Mouse (Mus musculus) heart, postnatal 0 days (tissue): ENCODE measurements around the gene Otoa. TPM values are rescaled to one million over a fixed set of nuclear protein-coding genes. Genes with fewer than 3 reads are reported as not detected.

Experiments used
- ATAC-seq: fragments of 200-750 bp; cut with Nextera tagmentation; 2 replicates; pipeline ENCODE4 v1.8.0; 2017; ENCODE audit warnings: low read depth, moderate number of reproducible peaks, moderate library complexity; ENCODE audit not compliant: insufficient read depth
- DNase-seq: peaks from one replicate; pipeline ENCODE4 v3.0.0-alpha.2; 2016; ENCODE audit warnings: low spot score
- H3K27ac ChIP-seq: fragments of 300-500 bp; sonication (generic); 2 replicates; pipeline ENCODE4 v1.5.1; 2014; ENCODE audit warnings: low read depth, mild to moderate bottlenecking
- H3K27me3 ChIP-seq: fragments of 300-500 bp; sonication (generic); 2 replicates; pipeline ENCODE4 v1.6.1; 2014; ENCODE audit warnings: low read length, mixed read lengths; ENCODE audit not compliant: control insufficient read depth, insufficient read depth
- H3K36me3 ChIP-seq: fragments of 300-500 bp; sonication (generic); replicated peaks from 2 replicates; pipeline ENCODE4 v1.6.1; 2014; ENCODE audit warnings: low read length, mixed read lengths; ENCODE audit not compliant: control insufficient read depth, insufficient read depth
- H3K4me1 ChIP-seq: fragments of 300-500 bp; sonication (generic); 2 replicates; pipeline ENCODE4 v1.6.1; 2014; ENCODE audit warnings: antibody characterized with exemption; ENCODE audit not compliant: control insufficient read depth, insufficient read depth
- H3K4me2 ChIP-seq: fragments of 300-500 bp; sonication (generic); 2 replicates; pipeline ENCODE4 v1.6.1; 2014; ENCODE audit warnings: low read depth, mild to moderate bottlenecking, low read length, moderate library complexity
- H3K4me3 ChIP-seq: fragments of 300-500 bp; sonication (generic); 2 replicates; pipeline ENCODE4 v1.5.1; 2014; ENCODE audit warnings: low read depth, low read length
- H3K9ac ChIP-seq: fragments of 300-500 bp; sonication (generic); replicated peaks from 2 replicates; pipeline ENCODE4 v1.6.1; 2014; ENCODE audit warnings: low read depth, low read length, mixed read lengths
- H3K9me3 ChIP-seq: fragments of 300-500 bp; sonication (generic); replicated peaks from 2 replicates; pipeline ENCODE4 v1.6.1; 2016; ENCODE audit warnings: low read length; ENCODE audit not compliant: control insufficient read depth
- CTCF ChIP-seq: IDR thresholded peaks from 2 replicates; pipeline ENCODE4 v1.5.1; 2016; ENCODE audit warnings: antibody characterized with exemption, control low read depth, low read depth
- EP300 ChIP-seq: IDR thresholded peaks from 2 replicates; pipeline ENCODE4 v1.6.1; 2016; ENCODE audit warnings: antibody characterized with exemption, low read depth
- WGBS: fragments of 180-500 bp; shearing (Covaris S2); extraction: QIAGEN DNeasy Blood & Tissue Kit; methylation state at CpG from one replicate; pipeline ENCODE4 v1.1.7; 2014; 5-methylcytosine and 5-hydroxymethylcytosine counted together
- polyA plus RNA-seq: library from polyadenylated mRNA; unstranded; fragments of >200 nt; fragmentation: Nextera tagmentation; extraction: Ambion mirVana; gene quantifications from 2 replicates; pipeline ENCODE4 v1.2.1, GENCODE M21; 2015
- total RNA-seq: library from RNA; depleted of rRNA; stranded (reverse); fragments of >200 nt; gene quantifications from 2 replicates; pipeline ENCODE4 v1.2.3, GENCODE M21; 2014; ENCODE audit warnings: low replicate concordance

Gene Otoa
- total and polyA plus RNA-seq, 2 experiments from 2014 or later, result 0.11 to 0.46 TPM

GRCm38 (mm10) chr7:121084840-121085453 is 3.5 kb downstream of the Otoa start:
- H3K36me3 ChIP-seq, result no peaks in the 10 kb centered on the region
- H3K4me2 ChIP-seq, result no peak overlapping the region
- DNase-seq (no peak), ATAC-seq (0 out of 2 replicates have a peak, but pooled peaks have one; percentile 30)
- peaks cover 5% of the 10 kb centered on the region; the same call in 1 of the 2 replicates for H3K4me1 ChIP-seq
- 57% methylated on average over 8 of the region's 8 CpGs for WGBS
- TF ChIP-seq EP300 (no peak), CTCF (no peak)
- peak overlapping the region; percentile 54 for H3K27ac ChIP-seq
- no peaks in the 10 kb centered on the region for H3K27me3 ChIP-seq
- H3K9me3 ChIP-seq, result no peaks in the 10 kb centered on the region
- no peak overlapping the region for H3K9ac ChIP-seq
- no peak overlapping the region for H3K4me3 ChIP-seq

GRCm38 (mm10) chr7:121085500-121085899 is 4.0 kb downstream of the Otoa start:
- no peaks in the 10 kb centered on the region for H3K36me3 ChIP-seq
- H3K9me3 ChIP-seq, result no peaks in the 10 kb centered on the region
- TF ChIP-seq CTCF (no peak), EP300 (no peak)
- no peak overlapping the region for H3K9ac ChIP-seq
- H3K27ac ChIP-seq, result peak overlapping the region; percentile 54
- H3K4me2 ChIP-seq, result no peak overlapping the region
- H3K4me1 ChIP-seq, result peaks cover 5% of the 10 kb centered on the region; the same call in 1 of the 2 replicates
- WGBS, result 6% methylated on average over 4 of the region's 4 CpGs
- peak; percentile 71 for DNase-seq
- peak; percentile 88 for ATAC-seq
- H3K4me3 ChIP-seq, result no peak overlapping the region
- H3K27me3 ChIP-seq, result no peaks in the 10 kb centered on the region

- Histone ChIP-seq H3K9me3 (no peaks in the 10 kb centered on the region), H3K36me3 (no peaks in the 10 kb centered on the region), H3K9ac (no peak overlapping the region), H3K27me3 (no peaks in the 10 kb centered on the region), H3K4me2 (no peak overlapping the region), H3K27ac (no peak overlapping the region), H3K4me1 (peaks cover 5% of the 10 kb centered on the region; the same call in 1 of the 2 replicates), H3K4me3 (no peak overlapping the region)
- ATAC-seq (no peak), DNase-seq (no peak)
- WGBS, result 76% methylated on average over 5 of the region's 5 CpGs
- TF ChIP-seq CTCF, result no peak; the same call in 1 of the 2 replicates
- no peak for TF ChIP-seq EP300
These were observed 7.3 kb downstream of the Otoa start for GRCm38 (mm10) chr7:121088745-121089144.

- no peak for ATAC-seq
- WGBS, result 83% methylated on average over 7 of the region's 7 CpGs
- H3K36me3 ChIP-seq, result no peaks in the 10 kb centered on the region
- no peak for DNase-seq
- H3K4me1 ChIP-seq, result 0 out of 2 replicates have a peak, but pooled peaks cover 5% of the 10 kb centered on the region
- H3K27me3 ChIP-seq, result no peaks in the 10 kb centered on the region
- H3K4me3 ChIP-seq, result no peak overlapping the region
- no peaks in the 10 kb centered on the region for H3K9me3 ChIP-seq
- no peak overlapping the region for H3K9ac ChIP-seq
- no peak for TF ChIP-seq EP300
- H3K27ac ChIP-seq, result no peak overlapping the region
- no peak overlapping the region for H3K4me2 ChIP-seq
These were observed 9.3 kb downstream of the Otoa start for GRCm38 (mm10) chr7:121090748-121091147.

- H3K4me2 ChIP-seq, result no peak overlapping the region
- H3K9me3 ChIP-seq, result no peaks in the 10 kb centered on the region
- WGBS, result 73% methylated on average over 4 of the region's 4 CpGs
- H3K4me1 ChIP-seq, result no peaks in the 10 kb centered on the region
- no peaks in the 10 kb centered on the region for H3K36me3 ChIP-seq
- TF ChIP-seq EP300, result no peak
- no peak for TF ChIP-seq CTCF
- H3K4me3 ChIP-seq, result no peak overlapping the region
- H3K9ac ChIP-seq, result no peak overlapping the region
- no peak overlapping the region for H3K27ac ChIP-seq
- ATAC-seq (no peak), DNase-seq (no peak)
- no peaks in the 10 kb centered on the region for H3K27me3 ChIP-seq
These were observed 11.6 kb downstream of the Otoa start for GRCm38 (mm10) chr7:121093026-121093425.
